Mouse (Mus musculus) heart, postnatal 0 days (tissue): ENCODE data around the gene Rasgrp3. TPM values are rescaled to one million over a fixed set of nuclear protein-coding genes. Genes with fewer than 3 reads are reported as not detected.
A peak's percentile ranks its signal among the peaks of the same experiment; 100 is the strongest.

Source experiments
- ATAC-seq: fragments of 200-750 bp; cut with Nextera tagmentation; 2 replicates; pipeline ENCODE4 v1.8.0; 2017; ENCODE audit warnings: low read depth, moderate number of reproducible peaks, moderate library complexity; ENCODE audit not compliant: insufficient read depth
- DNase-seq: peaks from one replicate; pipeline ENCODE4 v3.0.0-alpha.2; 2016; ENCODE audit warnings: low spot score
- H3K27ac ChIP-seq: fragments of 300-500 bp; sonication (generic); 2 replicates; pipeline ENCODE4 v1.5.1; 2014; ENCODE audit warnings: low read depth, mild to moderate bottlenecking
- H3K27me3 ChIP-seq: fragments of 300-500 bp; sonication (generic); 2 replicates; pipeline ENCODE4 v1.6.1; 2014; ENCODE audit warnings: low read length, mixed read lengths; ENCODE audit not compliant: control insufficient read depth, insufficient read depth
- H3K36me3 ChIP-seq: fragments of 300-500 bp; sonication (generic); replicated peaks from 2 replicates; pipeline ENCODE4 v1.6.1; 2014; ENCODE audit warnings: low read length, mixed read lengths; ENCODE audit not compliant: control insufficient read depth, insufficient read depth
- H3K4me1 ChIP-seq: fragments of 300-500 bp; sonication (generic); 2 replicates; pipeline ENCODE4 v1.6.1; 2014; ENCODE audit warnings: antibody characterized with exemption; ENCODE audit not compliant: control insufficient read depth, insufficient read depth
- H3K4me2 ChIP-seq: fragments of 300-500 bp; sonication (generic); 2 replicates; pipeline ENCODE4 v1.6.1; 2014; ENCODE audit warnings: low read depth, mild to moderate bottlenecking, low read length, moderate library complexity
- H3K4me3 ChIP-seq: fragments of 300-500 bp; sonication (generic); 2 replicates; pipeline ENCODE4 v1.5.1; 2014; ENCODE audit warnings: low read depth, low read length
- H3K9ac ChIP-seq: fragments of 300-500 bp; sonication (generic); replicated peaks from 2 replicates; pipeline ENCODE4 v1.6.1; 2014; ENCODE audit warnings: low read depth, low read length, mixed read lengths
- H3K9me3 ChIP-seq: fragments of 300-500 bp; sonication (generic); replicated peaks from 2 replicates; pipeline ENCODE4 v1.6.1; 2016; ENCODE audit warnings: low read length; ENCODE audit not compliant: control insufficient read depth
- CTCF ChIP-seq: IDR thresholded peaks from 2 replicates; pipeline ENCODE4 v1.5.1; 2016; ENCODE audit warnings: antibody characterized with exemption, control low read depth, low read depth
- EP300 ChIP-seq: IDR thresholded peaks from 2 replicates; pipeline ENCODE4 v1.6.1; 2016; ENCODE audit warnings: antibody characterized with exemption, low read depth
- WGBS: fragments of 180-500 bp; shearing (Covaris S2); extraction: QIAGEN DNeasy Blood & Tissue Kit; methylation state at CpG from one replicate; pipeline ENCODE4 v1.1.7; 2014; 5-methylcytosine and 5-hydroxymethylcytosine counted together
- polyA plus RNA-seq: library from polyadenylated mRNA; unstranded; fragments of >200 nt; fragmentation: Nextera tagmentation; extraction: Ambion mirVana; gene quantifications from 2 replicates; pipeline ENCODE4 v1.2.1, GENCODE M21; 2015
- total RNA-seq: library from RNA; depleted of rRNA; stranded (reverse); fragments of >200 nt; gene quantifications from 2 replicates; pipeline ENCODE4 v1.2.3, GENCODE M21; 2014; ENCODE audit warnings: low replicate concordance

Rasgrp3 gene
- total and polyA plus RNA-seq, 2 experiments from 2014 or later: 17.2 to 23.5 TPM

DNA sequence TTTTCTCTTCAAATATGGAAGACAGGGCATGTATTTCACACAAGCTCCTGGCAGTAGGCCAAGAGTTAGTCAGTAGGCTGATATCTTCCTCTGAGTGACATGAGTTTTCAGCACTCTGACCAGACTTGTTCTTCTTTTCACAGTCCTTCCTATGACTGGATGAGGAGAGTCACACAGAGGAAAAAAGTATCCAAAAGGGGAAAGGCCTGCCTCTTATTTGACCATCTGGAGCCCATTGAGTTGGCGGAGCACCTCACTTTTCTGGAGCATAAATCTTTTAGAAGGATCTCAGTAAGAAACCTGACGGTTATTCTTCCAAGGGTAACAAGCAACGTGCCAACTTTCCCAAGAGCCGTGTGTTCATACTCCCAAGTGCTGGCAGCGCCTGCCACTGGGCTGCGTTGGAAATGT is 62.5 kb downstream of the Rasgrp3 start:
- peaks cover 5% of the 10 kb centered on the region for H3K4me1 ChIP-seq
- no peak overlapping the region for H3K9ac ChIP-seq
- TF ChIP-seq EP300 (no peak), CTCF (no peak)
- H3K27me3 ChIP-seq: no peaks in the 10 kb centered on the region
- H3K27ac ChIP-seq: 0 out of 2 replicates have a peak overlapping the region, but pooled peaks have one; percentile 38
- no peaks in the 10 kb centered on the region for H3K36me3 ChIP-seq
- H3K4me3 ChIP-seq: no peak overlapping the region
- ATAC-seq (peak; percentile 62), DNase-seq (peak; percentile 51)
- WGBS: 28% methylated on average over 6 of the region's 6 CpGs
- H3K4me2 ChIP-seq: no peak overlapping the region
- no peaks in the 10 kb centered on the region for H3K9me3 ChIP-seq

DNA sequence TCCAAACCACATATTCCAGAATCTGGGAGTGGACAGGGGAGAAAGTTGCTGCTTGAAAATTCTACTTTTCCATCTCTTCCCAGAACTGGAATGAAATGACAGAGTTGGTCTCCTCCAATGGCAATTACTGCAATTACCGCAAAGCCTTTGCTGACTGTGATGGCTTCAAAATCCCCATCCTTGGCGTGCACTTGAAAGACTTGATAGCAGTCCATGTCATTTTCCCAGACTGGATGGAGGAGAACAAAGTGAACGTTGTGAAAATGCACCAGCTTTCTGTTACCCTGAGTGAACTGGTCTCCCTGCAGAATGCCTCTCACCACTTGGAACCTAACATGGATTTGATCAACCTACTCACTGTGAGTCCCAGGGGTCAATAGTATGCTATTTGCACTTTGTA is 67.3 kb downstream of the Rasgrp3 start:
- Histone ChIP-seq H3K4me2 (no peak overlapping the region), H3K4me1 (peaks cover 5% of the 10 kb centered on the region), H3K27me3 (no peaks in the 10 kb centered on the region), H3K9me3 (no peaks in the 10 kb centered on the region), H3K27ac (no peak overlapping the region), H3K9ac (no peak overlapping the region), H3K36me3 (peaks cover 8% of the 10 kb centered on the region; the same call in 1 of the 2 replicates), H3K4me3 (no peak overlapping the region)
- ATAC-seq (no peak), DNase-seq (no peak)
- TF ChIP-seq EP300 (no peak), CTCF (no peak)
- 78% methylated on average over 3 of the region's 3 CpGs for WGBS

GRCm38 (mm10) chr17:75505053-75505452 is 69.4 kb downstream of the Rasgrp3 start:
- Histone ChIP-seq H3K4me2 (no peak overlapping the region), H3K4me1 (no peaks in the 10 kb centered on the region), H3K27me3 (no peaks in the 10 kb centered on the region), H3K4me3 (no peak overlapping the region), H3K27ac (no peak overlapping the region), H3K9me3 (no peaks in the 10 kb centered on the region), H3K36me3 (peaks cover 8% of the 10 kb centered on the region; the same call in 1 of the 2 replicates), H3K9ac (no peak overlapping the region)
- ATAC-seq (no peak), DNase-seq (no peak)
- TF ChIP-seq EP300: no peak
- no peak for TF ChIP-seq CTCF
- 88% methylated on average over 5 of the region's 5 CpGs for WGBS

- H3K36me3 ChIP-seq: peaks cover 8% of the 10 kb centered on the region; the same call in 1 of the 2 replicates
- TF ChIP-seq EP300 (no peak), CTCF (no peak)
- ATAC-seq (no peak), DNase-seq (no peak)
- 85% methylated on average over 10 of the region's 10 CpGs for WGBS
- H3K27ac ChIP-seq: no peak overlapping the region
- H3K27me3 ChIP-seq: no peaks in the 10 kb centered on the region
- H3K4me1 ChIP-seq: no peaks in the 10 kb centered on the region
- H3K9ac ChIP-seq: no peak overlapping the region
- no peak overlapping the region for H3K4me3 ChIP-seq
- no peak overlapping the region for H3K4me2 ChIP-seq
- no peaks in the 10 kb centered on the region for H3K9me3 ChIP-seq
Observed at GRCm38 (mm10) chr17:75506097-75506675, 70.5 kb downstream of the Rasgrp3 start.

GRCm38 (mm10) chr17:75506708-75507641 is 71.3 kb downstream of the Rasgrp3 start:
- DNase-seq (no peak), ATAC-seq (no peak)
- H3K4me3 ChIP-seq: no peak overlapping the region
- peaks cover 8% of the 10 kb centered on the region; the same call in 1 of the 2 replicates for H3K36me3 ChIP-seq
- H3K27ac ChIP-seq: no peak overlapping the region
- TF ChIP-seq EP300 (no peak), CTCF (no peak)
- H3K4me1 ChIP-seq: no peaks in the 10 kb centered on the region
- H3K27me3 ChIP-seq: no peaks in the 10 kb centered on the region
- no peak overlapping the region for H3K9ac ChIP-seq
- no peak overlapping the region for H3K4me2 ChIP-seq
- H3K9me3 ChIP-seq: no peaks in the 10 kb centered on the region
- WGBS: 78% methylated on average over 10 of the region's 10 CpGs
